In genomic region chr7:111795059-111795458, GRCm38 (mm10) we compare ENCODE assay signal across 23 mouse cellular contexts. TPM values are rescaled to one million over a fixed set of nuclear protein-coding genes. Genes with fewer than 3 reads are reported as not detected.
DNase-seq lines count a peak whose midpoint lies in the region; ATAC-seq and TF ChIP-seq lines count a peak whose summit lies in the region.
"Had no signal": no experiment of that assay in that cellular context is flagged by ENCODE, and none has a peak within 500 bp of the region (broad histone marks: within the 10 kb centered on the region; RNA-seq: fewer than 3 reads in every experiment).

No protein-coding gene starts in this region.

- H3K4me1 ChIP-seq in lung, embryonic 14.5 days (ENCODE audit: insufficient read depth), result 0 out of 2 replicates have a peak, but pooled peaks cover 2% of the 10 kb centered on the region
- no peaks in the 10 kb centered on the region for H3K4me1 ChIP-seq in lung, adult 2 months (ENCODE audit: control insufficient read depth, insufficient read depth, low read length)
- peaks cover 11% of the 10 kb centered on the region for H3K4me1 ChIP-seq in lung, embryonic 16.5 days (replicated peaks; ENCODE audit: control insufficient read depth, insufficient read depth, low read length)
- H3K4me1 ChIP-seq: forebrain, embryonic 13.5 days; forebrain, embryonic 15.5 days had no signal

- no peak overlapping the region for H3K27ac ChIP-seq in lung, embryonic 14.5 days (ENCODE audit: low read depth)
- H3K27ac ChIP-seq in lung, embryonic 16.5 days (ENCODE audit: low read length), result peak overlapping the region; percentile 45
- H3K27ac ChIP-seq: embryonic facial prominence, embryonic 10.5 days; embryonic facial prominence, embryonic 12.5 days; forebrain, embryonic 13.5 days; forebrain, embryonic 15.5 days had no signal

- no peaks in the 10 kb centered on the region for H3K9me3 ChIP-seq in lung, embryonic 14.5 days (ENCODE audit: low read depth, low read length)
- H3K9me3 ChIP-seq in lung, embryonic 16.5 days (ENCODE audit: control insufficient read depth, low read length), result no peaks in the 10 kb centered on the region
- H3K9me3 ChIP-seq: embryonic facial prominence, embryonic 10.5 days; embryonic facial prominence, embryonic 12.5 days; forebrain, embryonic 13.5 days; forebrain, embryonic 15.5 days had no signal

- DNase-seq in lung, embryonic 14.5 days, result no peak
- no peak for DNase-seq in lung, adult 2 months
- DNase-seq in lung, postnatal 14 days, result no peak
- peak; percentile 30 for DNase-seq in lung, postnatal 36 days
- DNase-seq in lung, postnatal 25 days (ENCODE audit: low spot score), result no peak
- DNase-seq: adrenal gland, adult 8-10 months; adrenal gland, postnatal 14 days; adrenal gland, postnatal 36 days; B cell, adult 2 months; cerebellum, adult 11-12 months; cerebellum, adult 2 months; cerebellum, adult 9-10 months; cerebellum, postnatal 10 days; cerebellum, postnatal 25 days had no signal

- no peak overlapping the region for H3K4me3 ChIP-seq in lung, embryonic 14.5 days (ENCODE audit: low read depth, low read length)
- no peak overlapping the region for H3K4me3 ChIP-seq in lung, adult 2 months (replicated peaks; ENCODE audit: extremely low read depth, low read depth, low read length)
- H3K4me3 ChIP-seq in lung, embryonic 16.5 days (ENCODE audit: low read length), result no peak overlapping the region
- H3K4me3 ChIP-seq: embryonic facial prominence, embryonic 10.5 days; embryonic facial prominence, embryonic 12.5 days; forebrain, embryonic 13.5 days; forebrain, embryonic 15.5 days had no signal

- ATAC-seq in lung, embryonic 14.5 days (ENCODE audit: insufficient read depth), result peak; percentile 45; the same call in 1 of the 2 replicates
- peak; percentile 69 for ATAC-seq in lung, embryonic 16.5 days (ENCODE audit: low read depth)
- ATAC-seq: activated CD4-positive, CD25-positive, alpha-beta regulatory T cell, adult 4 months; CD4-positive, CD25-positive, alpha-beta regulatory T cell, adult 4 months; forebrain, embryonic 13.5 days; forebrain, embryonic 15.5 days; Patski had no signal

- no peak overlapping the region for H3K4me2 ChIP-seq in lung, embryonic 14.5 days
- H3K4me2 ChIP-seq in lung, embryonic 16.5 days (ENCODE audit: low read depth, low read length), result no peak overlapping the region
- H3K4me2 ChIP-seq: embryonic facial prominence, embryonic 12.5 days; forebrain, embryonic 13.5 days; forebrain, embryonic 15.5 days had no signal

- H3K27me3 ChIP-seq in lung, embryonic 14.5 days (ENCODE audit: insufficient read depth, low read length), result no peaks in the 10 kb centered on the region
- no peaks in the 10 kb centered on the region for H3K27me3 ChIP-seq in lung, embryonic 16.5 days (ENCODE audit: control insufficient read depth, insufficient read depth, low read depth, low read length)
- H3K27me3 ChIP-seq: embryonic facial prominence, embryonic 12.5 days; forebrain, embryonic 13.5 days; forebrain, embryonic 15.5 days; Patski had no signal

- no peak overlapping the region for H3K9ac ChIP-seq in lung, embryonic 14.5 days
- no peak overlapping the region for H3K9ac ChIP-seq in lung, embryonic 16.5 days (ENCODE audit: low read length)
- H3K9ac ChIP-seq: embryonic facial prominence, embryonic 12.5 days; forebrain, embryonic 13.5 days; forebrain, embryonic 15.5 days had no signal

- no peak for TF ChIP-seq POLR2A in lung, adult 2 months (IDR thresholded peaks at IDR 0.05; ENCODE audit: borderline replicate concordance, extremely low read depth, low read depth, low read length)

- no peaks in the 10 kb centered on the region for H3K36me3 ChIP-seq in lung, embryonic 14.5 days (ENCODE audit: insufficient read depth)
- no peaks in the 10 kb centered on the region for H3K36me3 ChIP-seq in lung, embryonic 16.5 days (ENCODE audit: control insufficient read depth, insufficient read depth, low read length)
- H3K36me3 ChIP-seq: embryonic facial prominence, embryonic 10.5 days; embryonic facial prominence, embryonic 12.5 days; forebrain, embryonic 15.5 days; G1E had no signal

- TF ChIP-seq CTCF in lung, embryonic 14.5 days (IDR thresholded peaks at IDR 0.05; ENCODE audit: low read depth), result no peak
- TF ChIP-seq CTCF in lung, adult 2 months (IDR thresholded peaks at IDR 0.05; ENCODE audit: insufficient read depth, low read length), result no peak

RNA-seq across cellular contexts. Expression of gene Galnt18, which starts 15.3 kb away (rescaled TPM):
- 18.0 and 18.2 TPM in 2 replicates for polyA plus RNA-seq in lung, embryonic 14.5 days (2014; fragmentation: Nextera tagmentation; extraction: Ambion mirVana)
- polyA plus RNA-seq in lung, adult 2 months (2012; rRNA removed), result 142 and 148 TPM in 2 replicates
- 48.0 and 56.5 TPM in 2 replicates for polyA plus RNA-seq in lung, embryonic 16.5 days (2015; fragmentation: Nextera tagmentation; extraction: Ambion mirVana)
- polyA plus RNA-seq: activated CD4-positive, CD25-positive, alpha-beta regulatory T cell, adult 4 months; CD4-positive, CD25-positive, alpha-beta regulatory T cell, adult 4 months; G1E had no signal
